Mouse (Mus musculus): Measurements from ENCODE around the gene Rnf222.
A peak's percentile ranks its signal among the peaks of the same experiment; 100 is the strongest.

The Rnf222 gene

GRCm38 (mm10) chr11:68888253-68888652, at the start of gene Rnf222:
TSS of gene Rnf222 (plus strand) at chr11:68888553.
- no peak for DNase-seq

GRCm38 (mm10) chr11:68839606-68840005, 48.7 kb upstream of the Rnf222 start:
- DNase-seq = no peak

- peak; percentile 81 for DNase-seq
These were observed 37.5 kb upstream of the Rnf222 start for GRCm38 (mm10) chr11:68850862-68851261.

- DNase-seq = peak; percentile 81
These were observed 36.5 kb upstream of the Rnf222 start for GRCm38 (mm10) chr11:68851644-68852485.

GRCm38 (mm10) chr11:68852486-68852901, 35.9 kb upstream of the Rnf222 start:
- peak; percentile 68 for DNase-seq

- peak; percentile 99 for DNase-seq
These were observed 35.4 kb upstream of the Rnf222 start for GRCm38 (mm10) chr11:68852932-68853409.

GRCm38 (mm10) chr11:68853611-68854401, 34.5 kb upstream of the Rnf222 start:
- DNase-seq = peak; percentile 86

- peak; percentile 76 for DNase-seq
These were observed 33.7 kb upstream of the Rnf222 start for GRCm38 (mm10) chr11:68854621-68855020.

GRCm38 (mm10) chr11:68857329-68857728, 31.0 kb upstream of the Rnf222 start:
- peak; percentile 65 for DNase-seq

- DNase-seq = no peak
These were observed 28.3 kb upstream of the Rnf222 start for GRCm38 (mm10) chr11:68859943-68860593.

GRCm38 (mm10) chr11:68862260-68862659, 26.1 kb upstream of the Rnf222 start:
- DNase-seq = no peak

GRCm38 (mm10) chr11:68863631-68864091, 24.7 kb upstream of the Rnf222 start:
- no peak for DNase-seq

GRCm38 (mm10) chr11:68864544-68865189, 23.7 kb upstream of the Rnf222 start:
- DNase-seq = peak; percentile 99

- DNase-seq = no peak
These were observed 17.1 kb upstream of the Rnf222 start for GRCm38 (mm10) chr11:68871277-68871676.

GRCm38 (mm10) chr11:68871748-68872147, 16.6 kb upstream of the Rnf222 start, which contains the start of gene Ndel1:
TSS of gene Ndel1 (minus strand) at chr11:68871858.
- DNase-seq = peak; percentile 69

- peak; percentile 73 for DNase-seq
These were observed 13.5 kb upstream of the Rnf222 start for GRCm38 (mm10) chr11:68874841-68875240.

- DNase-seq = no peak
These were observed 9.5 kb upstream of the Rnf222 start for GRCm38 (mm10) chr11:68878811-68879210.

- DNase-seq = no peak
These were observed 6.2 kb upstream of the Rnf222 start for GRCm38 (mm10) chr11:68882107-68882506.

GRCm38 (mm10) chr11:68883843-68884242, 4.5 kb upstream of the Rnf222 start:
- no peak for DNase-seq

GRCm38 (mm10) chr11:68884368-68884767, 4.0 kb upstream of the Rnf222 start:
- DNase-seq = no peak

- no peak for DNase-seq
These were observed 2.3 kb upstream of the Rnf222 start for GRCm38 (mm10) chr11:68886091-68886490.

- DNase-seq = no peak
These were observed 300 bp downstream of the Rnf222 start for GRCm38 (mm10) chr11:68888653-68889052.

Measured in kidney, adult 9 months (tissue).